Mouse (Mus musculus) kidney, postnatal 0 days (tissue): ENCODE measurements around the gene Pcdh9. TPM values are rescaled to one million over a fixed set of nuclear protein-coding genes. Genes with fewer than 3 reads are reported as not detected.
A peak's percentile ranks its signal among the peaks of the same experiment; 100 is the strongest.

Source experiments
- ATAC-seq: fragments of 200-750 bp; cut with Nextera tagmentation; replicated peaks from 2 replicates; pipeline ENCODE4 v1.8.0; 2017; ENCODE audit warnings: low read depth, moderate number of reproducible peaks, moderate TSS enrichment, moderate library complexity; ENCODE audit not compliant: low FRiP score
- DNase-seq: peaks from one replicate; pipeline ENCODE4 v3.0.0-alpha.2; 2016; ENCODE audit warnings: low spot score
- H3K27ac ChIP-seq: fragments of 300-500 bp; sonication (generic); 2 replicates; pipeline ENCODE4 v1.5.1; 2014; ENCODE audit warnings: mild to moderate bottlenecking
- H3K27me3 ChIP-seq: fragments of 300-500 bp; sonication (generic); 2 replicates; pipeline ENCODE4 v1.6.1; 2014; ENCODE audit warnings: low read length, mixed read lengths; ENCODE audit not compliant: insufficient read depth
- H3K36me3 ChIP-seq: fragments of 300-500 bp; sonication (generic); 2 replicates; pipeline ENCODE4 v1.6.1; 2014; ENCODE audit warnings: low read length, mixed read lengths; ENCODE audit not compliant: insufficient read depth
- H3K4me1 ChIP-seq: fragments of 300-500 bp; sonication (generic); replicated peaks from 2 replicates; pipeline ENCODE4 v1.6.1; 2014; ENCODE audit warnings: antibody characterized with exemption, low read length, mixed read lengths; ENCODE audit not compliant: insufficient read depth
- H3K4me2 ChIP-seq: fragments of 300-500 bp; sonication (generic); 2 replicates; pipeline ENCODE4 v1.6.1; 2014; ENCODE audit warnings: mild to moderate bottlenecking, low read length, moderate library complexity, mixed read lengths
- H3K4me3 ChIP-seq: fragments of 300-500 bp; sonication (generic); replicated peaks from 2 replicates; pipeline ENCODE4 v1.5.1; 2014; ENCODE audit warnings: low read depth, low read length
- H3K9ac ChIP-seq: fragments of 300-500 bp; sonication (generic); 2 replicates; pipeline ENCODE4 v1.6.1; 2014; ENCODE audit warnings: low read depth, low read length
- H3K9me3 ChIP-seq: fragments of 300-500 bp; sonication (generic); replicated peaks from 2 replicates; pipeline ENCODE4 v1.6.1; 2016; ENCODE audit warnings: low read length, inconsistent platforms, mixed read lengths
- CTCF ChIP-seq: IDR thresholded peaks from 2 replicates; pipeline ENCODE4 v1.5.1; 2016; ENCODE audit warnings: antibody characterized with exemption, low read depth, mild to moderate bottlenecking, moderate library complexity
- WGBS: fragments of 180-500 bp; shearing (Covaris S2); extraction: QIAGEN DNeasy Blood & Tissue Kit; methylation state at CpG from one replicate; pipeline ENCODE4 v1.1.7; 2014; 5-methylcytosine and 5-hydroxymethylcytosine counted together
- polyA plus RNA-seq: library from polyadenylated mRNA; unstranded; fragments of >200 nt; fragmentation: Nextera tagmentation; extraction: Ambion mirVana; gene quantifications from 2 replicates; pipeline ENCODE4 v1.2.1, GENCODE M21; 2015

Pcdh9 gene
- polyA plus RNA-seq, 1 experiment from 2014 or later, result 8.8 TPM

DNA sequence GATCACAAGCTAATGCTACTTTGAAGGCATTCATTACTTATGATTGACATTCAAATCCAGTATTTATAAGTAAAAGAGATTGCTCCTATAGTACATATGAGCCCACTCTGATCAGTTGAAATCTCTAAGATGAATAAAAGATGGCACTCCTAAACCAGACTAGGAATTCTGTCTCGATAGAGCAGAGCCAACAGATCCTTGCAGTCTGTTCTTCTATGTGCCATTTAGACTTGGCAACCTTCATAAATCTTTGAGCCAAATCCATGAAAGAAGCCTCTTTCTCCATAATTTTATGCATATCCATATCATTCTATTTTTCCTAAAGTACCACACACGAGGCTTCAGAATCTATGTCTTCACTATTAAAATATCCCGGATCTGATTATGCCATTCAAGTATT, 834.5 kb downstream of the Pcdh9 start:
- H3K27me3 ChIP-seq, result no peaks in the 10 kb centered on the region
- no peaks in the 10 kb centered on the region for H3K9me3 ChIP-seq
- TF ChIP-seq CTCF, result no peak
- H3K4me2 ChIP-seq, result no peak overlapping the region
- no peak overlapping the region for H3K4me3 ChIP-seq
- WGBS, result 92% methylated on average over 3 of the region's 3 CpGs
- H3K9ac ChIP-seq, result no peak overlapping the region
- no peaks in the 10 kb centered on the region for H3K36me3 ChIP-seq
- no peaks in the 10 kb centered on the region for H3K4me1 ChIP-seq
- DNase-seq, result no peak
- no peak overlapping the region for H3K27ac ChIP-seq
- ATAC-seq, result no peak

DNA sequence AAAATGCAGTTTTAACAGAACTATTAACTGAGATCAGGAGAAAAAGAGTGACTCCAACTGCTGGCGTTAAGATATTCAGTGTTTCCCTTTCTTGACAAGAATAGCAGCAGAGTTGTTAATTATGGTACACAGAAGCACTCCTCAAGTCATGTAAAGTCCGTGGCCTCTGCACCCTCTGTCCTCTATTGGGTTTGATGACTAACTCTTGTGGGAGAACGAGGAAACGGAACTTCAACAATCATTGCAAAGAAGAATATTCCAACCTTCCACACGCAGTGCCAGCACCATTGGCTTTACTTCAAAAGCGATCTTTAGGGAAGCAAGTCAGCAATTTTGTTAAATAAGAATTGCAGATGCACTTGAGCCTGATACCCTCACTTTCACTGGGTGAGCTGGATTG, 849.9 kb downstream of the Pcdh9 start:
- WGBS, result 50% methylated on average over 6 of the region's 6 CpGs
- no peak overlapping the region for H3K4me3 ChIP-seq
- no peak overlapping the region for H3K27ac ChIP-seq
- H3K9ac ChIP-seq, result no peak overlapping the region
- no peaks in the 10 kb centered on the region for H3K9me3 ChIP-seq
- DNase-seq (peak; percentile 4), ATAC-seq (no peak)
- H3K36me3 ChIP-seq, result no peaks in the 10 kb centered on the region
- H3K4me2 ChIP-seq, result no peak overlapping the region
- TF ChIP-seq CTCF, result no peak
- no peaks in the 10 kb centered on the region for H3K4me1 ChIP-seq
- H3K27me3 ChIP-seq, result no peaks in the 10 kb centered on the region

DNA sequence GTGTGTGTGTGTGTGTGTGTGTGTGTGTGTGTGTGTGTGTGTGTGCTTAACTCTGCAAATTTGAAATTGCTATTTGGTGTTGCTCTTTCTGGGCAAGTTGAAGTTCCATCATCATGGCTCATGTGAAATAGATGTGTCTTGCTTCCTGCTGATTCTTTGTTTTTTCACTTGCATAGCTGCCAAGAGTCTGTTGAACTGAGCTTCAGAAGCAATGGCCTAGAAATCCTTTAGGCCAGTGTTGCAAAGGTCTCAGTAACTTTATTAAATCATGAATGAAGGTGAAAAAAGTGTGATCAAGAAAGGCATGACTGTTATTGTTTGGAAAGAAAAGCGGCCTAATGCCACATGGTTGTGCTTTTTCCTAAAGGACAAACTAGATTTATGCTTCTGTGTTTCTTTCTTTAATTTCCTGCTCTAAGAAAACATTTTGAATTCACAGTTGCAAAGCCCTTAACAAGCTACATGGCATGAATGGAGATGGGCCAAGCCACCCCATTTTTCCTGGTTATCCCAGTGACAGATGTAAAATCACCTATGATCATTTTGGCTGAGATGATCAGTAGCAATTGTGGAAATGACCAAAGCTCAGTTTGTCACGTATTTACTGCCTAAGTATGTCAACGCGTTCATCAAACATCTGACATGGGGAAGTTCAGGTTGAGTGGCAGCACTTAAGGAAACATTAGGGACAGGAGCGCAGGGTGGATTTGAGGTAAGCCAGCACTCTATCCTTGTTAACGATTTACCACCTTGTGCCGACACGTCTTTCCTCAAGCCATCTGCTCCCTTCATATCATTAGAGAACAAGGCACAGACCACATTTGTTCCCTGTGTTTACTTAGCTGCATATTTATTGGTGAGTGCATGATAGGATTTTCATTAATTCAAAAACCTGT, 850.9 kb downstream of the Pcdh9 start:
- ATAC-seq (no peak), DNase-seq (no peak)
- H3K36me3 ChIP-seq, result no peaks in the 10 kb centered on the region
- no peak overlapping the region for H3K4me3 ChIP-seq
- no peak overlapping the region for H3K9ac ChIP-seq
- TF ChIP-seq CTCF, result no peak
- WGBS, result 52% methylated on average over 8 of the region's 8 CpGs
- no peaks in the 10 kb centered on the region for H3K9me3 ChIP-seq
- H3K27me3 ChIP-seq, result no peaks in the 10 kb centered on the region
- no peak overlapping the region for H3K4me2 ChIP-seq
- H3K27ac ChIP-seq, result no peak overlapping the region
- H3K4me1 ChIP-seq, result no peaks in the 10 kb centered on the region

DNA sequence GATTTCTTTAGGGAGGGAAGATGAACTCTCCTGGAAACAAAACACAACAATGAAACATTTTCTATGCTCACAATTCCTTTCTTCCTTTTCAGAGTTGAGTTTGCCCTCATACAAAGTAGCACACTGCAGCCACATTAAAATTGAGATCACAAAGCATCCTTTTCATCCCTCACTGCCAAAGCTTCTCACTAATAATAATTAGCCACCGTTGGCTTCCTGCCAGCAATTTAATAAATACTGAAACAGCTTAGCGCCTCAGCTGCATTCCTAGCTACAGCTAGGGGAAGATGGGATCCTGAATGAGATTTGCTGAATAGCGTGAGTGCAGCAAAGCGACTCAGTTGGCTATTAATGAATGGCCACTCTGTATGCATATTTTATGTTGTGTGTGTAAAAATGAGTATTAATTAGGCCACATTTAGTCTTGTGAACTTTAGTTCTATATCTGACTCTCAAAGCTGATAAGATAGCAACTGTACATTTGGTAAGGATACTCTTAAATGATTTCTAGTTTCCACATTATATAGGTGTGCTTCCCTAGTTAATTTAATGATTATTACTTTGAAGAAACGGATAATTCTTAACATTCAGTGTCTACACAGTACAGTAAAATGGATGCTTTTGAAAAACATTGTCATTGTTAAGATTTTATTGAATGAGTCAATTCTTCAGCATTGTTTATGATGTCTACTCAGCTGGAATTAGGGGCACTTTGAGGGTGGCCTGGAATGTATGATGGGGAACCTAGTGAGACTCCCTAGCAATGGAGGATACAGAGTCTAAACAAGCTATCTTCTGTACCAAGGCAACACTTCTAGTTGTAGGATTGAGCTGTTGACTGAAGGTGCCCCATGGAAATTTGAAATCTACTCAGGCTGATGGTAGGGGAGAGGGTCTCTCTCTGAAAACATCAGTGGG, 881.1 kb downstream of the Pcdh9 start:
- no peak overlapping the region for H3K9ac ChIP-seq
- no peak overlapping the region for H3K4me3 ChIP-seq
- H3K4me2 ChIP-seq, result no peak overlapping the region
- no peaks in the 10 kb centered on the region for H3K27me3 ChIP-seq
- H3K9me3 ChIP-seq, result no peaks in the 10 kb centered on the region
- H3K4me1 ChIP-seq, result no peaks in the 10 kb centered on the region
- DNase-seq, result peak; percentile 11
- no peak for ATAC-seq
- no peak overlapping the region for H3K27ac ChIP-seq
- H3K36me3 ChIP-seq, result no peaks in the 10 kb centered on the region
- 66% methylated on average over 5 of the region's 5 CpGs for WGBS
- no peak for TF ChIP-seq CTCF
